Mouse (Mus musculus) brain, embryonic 14.5 days (tissue): ENCODE data around the gene Kirrel3. TPM values are rescaled to one million over a fixed set of nuclear protein-coding genes. Genes with fewer than 3 reads are reported as not detected.

ENCODE experiments used
- DNase-seq: peaks from one replicate; pipeline ENCODE4 v3.0.0-alpha.2; 2011; ENCODE audit warnings: low read depth
- CTCF ChIP-seq: fragments of 200-500 bp; IDR thresholded peaks from 2 replicates; pipeline ENCODE4 v1.5.1; 2012; ENCODE audit warnings: inconsistent platforms, mild to moderate bottlenecking, moderate library complexity, borderline replicate concordance; ENCODE audit not compliant: insufficient read depth, insufficient read length; ENCODE audit errors: extremely low read depth
- POLR2A ChIP-seq: fragments of 200-500 bp; IDR thresholded peaks from 2 replicates; pipeline ENCODE4 v1.6.1; 2012; ENCODE audit warnings: mild to moderate bottlenecking, inconsistent platforms, borderline replicate concordance; ENCODE audit not compliant: poor library complexity, insufficient read depth, insufficient read length, severe bottlenecking; ENCODE audit errors: extremely low read depth
- polyA plus RNA-seq: library from polyadenylated mRNA; depleted of rRNA; stranded (reverse); fragments of >200 nt; gene quantifications from 2 replicates; pipeline ENCODE4 v1.2.3, GENCODE M21; 2012

Gene Kirrel3
- polyA plus RNA-seq, 1 experiment, result 33.3 TPM

DNA sequence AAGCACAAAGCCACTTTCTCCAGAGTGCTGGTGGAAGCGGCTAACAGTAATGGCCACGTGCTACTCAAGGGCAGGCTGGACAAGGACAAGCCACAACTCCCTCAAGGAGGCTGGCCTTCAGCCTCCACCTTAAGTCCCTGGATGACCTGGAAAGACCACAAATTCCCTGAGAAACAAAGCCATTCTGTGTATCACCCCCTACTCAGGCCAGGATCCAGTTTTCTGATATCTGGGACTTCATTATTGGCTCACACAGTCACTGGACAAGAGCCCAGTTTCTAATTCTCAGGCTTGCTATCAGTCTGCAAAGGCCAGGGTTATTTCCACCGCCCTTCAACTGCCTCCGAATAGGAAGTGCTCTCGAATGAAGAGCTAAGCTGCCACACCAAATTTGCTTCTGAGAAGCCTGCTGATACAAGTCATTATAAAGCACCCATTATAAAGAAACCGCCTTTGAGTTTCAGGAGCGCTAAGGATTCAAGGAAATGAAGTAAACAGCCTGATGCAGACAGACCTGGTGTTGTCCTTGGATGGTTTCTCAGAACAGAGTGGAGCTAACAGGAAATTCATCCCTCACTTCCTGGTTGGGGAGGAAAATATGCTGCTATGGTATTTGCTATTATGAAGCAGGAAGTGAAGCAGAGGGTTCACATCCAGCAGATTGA lies 553.4 kb downstream of the Kirrel3 start:
- DNase-seq, result peak; percentile 72
- TF ChIP-seq POLR2A (no peak), CTCF (no peak)

DNA sequence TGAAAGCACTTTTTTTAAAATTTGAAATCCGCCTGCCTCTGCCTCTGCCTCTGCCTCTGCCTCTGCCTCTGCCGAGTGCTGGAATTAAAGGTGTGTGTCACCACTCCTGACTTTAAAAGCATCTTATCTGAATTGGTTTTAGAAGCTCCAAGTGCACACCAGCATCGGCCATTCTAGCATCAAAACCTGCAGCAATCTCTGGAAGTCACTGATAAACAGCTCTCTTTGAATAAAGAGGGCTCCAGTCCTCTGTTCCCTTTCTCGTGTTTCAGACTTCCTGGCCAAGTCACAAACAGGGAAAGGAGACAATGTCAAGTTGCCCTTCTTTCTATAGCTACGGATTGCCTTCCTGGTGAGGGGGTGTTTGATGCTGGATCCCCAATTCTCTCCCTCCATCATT lies 554.2 kb downstream of the Kirrel3 start:
- DNase-seq, result no peak
- TF ChIP-seq CTCF, result no peak

DNA sequence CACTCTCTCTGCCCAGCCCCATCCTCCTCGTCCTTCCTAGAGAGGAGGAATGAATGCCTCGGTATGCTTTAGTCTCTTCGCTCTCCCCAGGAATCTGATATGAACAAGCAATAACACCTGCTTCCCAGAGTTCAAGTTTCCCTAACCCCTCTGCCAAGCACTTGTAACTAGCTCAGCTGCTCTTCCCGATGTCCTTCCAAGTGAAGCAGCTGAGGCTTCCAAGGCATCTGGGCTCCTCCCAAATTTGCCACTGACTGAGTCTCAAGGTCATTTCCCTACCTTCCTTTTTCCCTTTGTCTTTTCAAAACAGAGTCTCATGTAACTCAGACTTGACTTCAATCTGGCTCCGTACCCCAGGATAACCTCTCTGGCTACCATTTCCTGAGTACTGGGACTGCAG lies 555.8 kb downstream of the Kirrel3 start:
- TF ChIP-seq POLR2A, result no peak
- no peak for TF ChIP-seq CTCF
- peak; percentile 12 for DNase-seq

DNA sequence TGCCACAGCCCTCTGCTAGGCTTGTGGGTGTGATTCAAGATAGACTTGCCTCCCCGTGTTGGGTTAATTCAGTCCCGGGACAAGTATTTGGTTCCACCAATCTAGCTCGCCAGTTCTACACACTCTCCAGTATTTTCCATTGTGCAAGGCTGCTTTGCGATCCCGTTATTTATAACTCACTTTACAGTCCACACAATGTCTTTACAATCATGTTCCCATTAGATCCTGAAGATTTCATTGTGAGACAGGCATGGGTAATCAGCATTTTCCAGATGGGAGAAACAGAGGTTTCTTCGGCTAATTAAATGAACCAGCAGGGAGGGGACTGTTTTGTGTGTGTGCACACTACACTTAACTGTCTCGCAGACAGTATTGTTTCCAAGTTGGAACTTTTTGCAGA lies 557.9 kb downstream of the Kirrel3 start:
- TF ChIP-seq POLR2A (no peak), CTCF (no peak)
- peak; percentile 56 for DNase-seq

DNA sequence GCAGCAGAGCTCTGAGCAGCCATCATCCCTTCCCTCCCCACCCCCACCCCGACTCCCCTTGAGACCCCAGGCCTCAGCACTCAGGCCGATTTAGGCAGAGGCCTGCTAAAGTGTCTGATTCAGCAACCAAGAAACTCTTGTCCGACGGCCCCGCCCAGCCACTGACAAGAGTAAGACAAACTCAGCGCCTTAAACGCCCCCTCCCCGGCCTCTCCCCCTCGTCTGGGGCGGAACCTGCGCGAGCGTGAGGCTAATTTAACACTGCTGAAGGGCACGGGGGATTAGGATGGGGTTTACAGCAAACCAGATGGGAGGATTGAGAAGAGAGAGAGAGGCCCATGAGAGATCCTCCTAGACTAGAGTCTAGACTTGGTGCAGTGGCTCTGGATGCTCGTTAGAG lies 558.8 kb downstream of the Kirrel3 start:
- DNase-seq, result peak; percentile 54
- no peak for TF ChIP-seq POLR2A

DNA sequence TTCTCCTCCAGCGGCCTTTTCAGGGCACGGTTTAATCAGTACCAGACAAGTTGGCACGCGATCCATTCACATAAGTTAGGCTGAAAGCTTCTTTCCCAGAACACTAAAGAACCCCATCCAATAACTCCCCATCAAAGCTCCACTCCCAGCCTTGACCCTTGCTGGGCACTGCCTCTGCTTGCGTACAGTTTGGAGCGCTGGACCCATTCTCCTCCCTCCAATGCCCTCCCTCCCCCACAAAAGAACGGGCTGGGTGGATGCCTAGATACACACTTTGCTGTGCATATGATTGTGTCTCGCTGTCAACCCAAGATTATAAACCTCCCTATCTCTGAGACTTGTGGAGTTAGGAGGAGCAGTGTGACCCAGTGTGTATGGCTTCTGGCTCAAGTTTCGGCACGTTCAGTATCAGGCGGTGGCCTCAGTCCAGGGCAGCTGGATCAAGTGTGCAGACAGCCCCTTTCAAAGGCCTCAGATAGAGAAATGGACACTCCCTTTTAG lies 559.4 kb downstream of the Kirrel3 start:
- TF ChIP-seq POLR2A (no peak), CTCF (no peak)
- DNase-seq, result peak; percentile 55

DNA sequence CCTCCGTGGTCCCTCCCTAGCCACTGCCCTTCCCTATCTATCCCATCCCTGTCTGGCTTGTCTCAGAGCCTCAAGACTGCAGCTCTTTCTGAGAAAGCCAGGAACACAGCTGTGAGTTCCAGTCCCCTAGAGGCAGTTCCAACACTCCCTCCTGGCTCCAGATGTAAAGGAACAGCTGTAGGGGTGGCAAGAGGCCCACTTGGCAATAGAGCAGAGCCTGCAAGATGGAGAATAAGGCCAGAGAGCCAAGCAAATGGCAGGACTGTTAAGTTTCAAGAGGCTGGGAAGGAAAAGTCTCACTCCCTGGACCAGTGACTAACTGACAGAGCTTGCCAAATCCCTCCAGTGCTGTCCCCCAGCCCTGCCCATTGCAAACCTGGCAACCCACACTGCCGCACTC lies 560.1 kb downstream of the Kirrel3 start:
- DNase-seq, result peak; percentile 21
- TF ChIP-seq POLR2A (no peak), CTCF (no peak)

- no peak for TF ChIP-seq CTCF
- TF ChIP-seq POLR2A, result no peak
- no peak for DNase-seq
Observed at GRCm38 (mm10) chr9:35048449-35048848, 562.8 kb downstream of the Kirrel3 start.

GRCm38 (mm10) chr9:35049891-35050527 lies 564.3 kb downstream of the Kirrel3 start:
- no peak for TF ChIP-seq POLR2A
- no peak for TF ChIP-seq CTCF
- DNase-seq, result no peak

GRCm38 (mm10) chr9:35050701-35051454 lies 565.2 kb downstream of the Kirrel3 start:
- no peak for TF ChIP-seq CTCF
- TF ChIP-seq POLR2A, result no peak
- no peak for DNase-seq

- no peak for DNase-seq
- no peak for TF ChIP-seq CTCF
- TF ChIP-seq POLR2A, result no peak
Observed at GRCm38 (mm10) chr9:35051666-35052065, 566.0 kb downstream of the Kirrel3 start.
